Mouse (Mus musculus) brown adipose tissue, adult 24 weeks (tissue): ENCODE measurements around the gene Serpina3g. TPM values are rescaled to one million over a fixed set of nuclear protein-coding genes. Genes with fewer than 3 reads are reported as not detected.
"Not testable (repeated sequence)": the region's sequence is repeated elsewhere in the genome, so short reads cannot be mapped to it uniquely, and the experiment has no call there.

Experiments
- H3K27ac ChIP-seq: fragments of 200-500 bp; replicated peaks from 2 replicates; pipeline ENCODE4 v1.5.1; 2012; ENCODE audit warnings: low read depth, mild to moderate bottlenecking, low read length
- H3K4me1 ChIP-seq: fragments of 200-500 bp; 2 replicates; pipeline ENCODE4 v1.6.1; 2012; ENCODE audit warnings: low read length, mixed read lengths; ENCODE audit not compliant: control insufficient read depth, insufficient read depth, insufficient read length
- H3K4me3 ChIP-seq: fragments of 200-500 bp; 2 replicates; pipeline ENCODE4 v1.5.1; 2012; ENCODE audit warnings: low read depth, mild to moderate bottlenecking, low read length, moderate library complexity; ENCODE audit not compliant: insufficient read depth
- polyA plus RNA-seq: library from polyadenylated mRNA; stranded (reverse); fragments of >200 nt; gene quantifications from 2 replicates; pipeline ENCODE4 v1.2.4, GENCODE M21; 2012; ENCODE audit not compliant: missing spikeins, insufficient read depth, insufficient read length

Gene Serpina3g
- not detected in 2 replicates for polyA plus RNA-seq

GRCm38 (mm10) chr12:104235915-104236314, at the start of gene Serpina3g:
TSS of gene Serpina3g (plus strand) at chr12:104236245.
- no peak within 1 kb of the TSS for H3K27ac ChIP-seq
- no peaks in the 10 kb centered on the region for H3K4me1 ChIP-seq
- H3K4me3 ChIP-seq = no peak within 1 kb of the TSS

- H3K4me3 ChIP-seq = no peak overlapping the region
- H3K4me1 ChIP-seq = no peaks in the 10 kb centered on the region
- H3K27ac ChIP-seq = no peak overlapping the region
These were observed 46.8 kb upstream of the Serpina3g start for GRCm38 (mm10) chr12:104189246-104189645.

DNA sequence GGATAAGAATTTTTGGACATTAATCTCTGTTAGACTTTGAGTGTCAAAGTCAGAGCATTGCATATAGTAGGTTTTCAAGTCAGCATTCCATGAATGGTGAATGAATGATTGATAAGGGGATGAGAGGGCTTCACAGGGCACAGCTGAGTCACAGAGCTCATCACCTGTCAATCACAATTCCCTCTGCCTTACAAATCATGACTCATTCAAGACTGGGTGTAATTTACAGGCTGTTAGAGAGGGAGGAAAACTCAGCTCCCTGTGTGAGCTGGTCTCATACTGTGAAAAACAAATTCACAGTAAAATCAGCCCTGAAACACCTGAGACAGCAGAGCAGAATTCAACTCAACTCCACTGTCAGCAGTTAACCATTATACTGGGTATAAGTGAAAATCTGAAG, 45.2 kb upstream of the Serpina3g start:
- no peak overlapping the region for H3K4me3 ChIP-seq
- no peaks in the 10 kb centered on the region for H3K4me1 ChIP-seq
- no peak overlapping the region for H3K27ac ChIP-seq

DNA sequence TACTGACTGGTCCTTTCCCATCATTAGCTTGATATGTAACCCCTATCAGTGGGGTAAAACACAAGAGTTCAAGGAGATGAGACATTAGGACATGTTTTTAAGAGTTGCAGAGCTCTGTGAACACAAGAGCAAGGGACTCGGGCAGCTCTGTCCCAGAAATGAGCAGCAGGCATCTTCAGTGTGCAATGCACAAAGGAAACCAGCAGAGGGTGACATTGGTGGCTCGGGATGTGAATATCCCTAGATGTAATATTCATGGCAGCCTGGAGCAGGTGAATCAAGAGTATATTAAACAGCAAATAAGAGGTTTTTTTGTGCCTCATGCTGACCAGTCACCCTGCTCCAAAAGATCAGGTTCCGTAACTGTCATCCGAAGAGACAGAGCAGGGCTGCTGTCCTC, 26.9 kb upstream of the Serpina3g start:
- Histone ChIP-seq H3K4me3 (no peak overlapping the region), H3K4me1 (peaks cover 6% of the 10 kb centered on the region), H3K27ac (no peak overlapping the region)

- Histone ChIP-seq H3K27ac (no peak overlapping the region), H3K4me1 (peaks cover 6% of the 10 kb centered on the region), H3K4me3 (no peak overlapping the region)
These were observed 26.2 kb upstream of the Serpina3g start for GRCm38 (mm10) chr12:104209802-104210201.

GRCm38 (mm10) chr12:104213689-104214444, 22.2 kb upstream of the Serpina3g start:
- Histone ChIP-seq H3K4me3 (no peak overlapping the region), H3K4me1 (peaks cover 6% of the 10 kb centered on the region), H3K27ac (no peak overlapping the region)

- no peak within 1 kb of the TSS for H3K4me3 ChIP-seq
- peaks cover 6% of the 10 kb centered on the region for H3K4me1 ChIP-seq
- no peak within 1 kb of the TSS for H3K27ac ChIP-seq
These were observed 21.6 kb upstream of the Serpina3g start, which contains the start of gene Serpina3f for GRCm38 (mm10) chr12:104214445-104214753. TSS of gene Serpina3f (plus strand) at chr12:104214544.

DNA sequence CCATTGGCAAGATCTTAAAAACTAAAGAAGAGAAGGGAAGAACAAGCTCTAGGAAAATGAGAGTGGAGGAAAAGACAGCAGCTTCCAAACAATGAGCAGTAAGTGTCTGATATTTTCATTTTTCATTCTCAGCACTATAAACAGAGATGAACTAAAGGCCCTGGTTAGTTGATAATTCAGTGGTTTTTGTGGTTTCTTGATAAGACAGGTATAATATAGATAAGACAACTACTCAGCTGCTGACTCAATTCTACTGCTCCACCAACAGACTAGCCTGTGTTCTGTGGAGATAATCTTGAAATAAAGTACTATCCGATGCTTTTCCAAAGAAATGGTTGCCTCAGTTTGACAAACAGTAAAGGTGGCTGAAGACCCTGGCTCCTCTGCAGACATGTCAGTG, 20.8 kb upstream of the Serpina3g start:
- Histone ChIP-seq H3K27ac (no peak overlapping the region), H3K4me3 (no peak overlapping the region), H3K4me1 (peaks cover 6% of the 10 kb centered on the region)

DNA sequence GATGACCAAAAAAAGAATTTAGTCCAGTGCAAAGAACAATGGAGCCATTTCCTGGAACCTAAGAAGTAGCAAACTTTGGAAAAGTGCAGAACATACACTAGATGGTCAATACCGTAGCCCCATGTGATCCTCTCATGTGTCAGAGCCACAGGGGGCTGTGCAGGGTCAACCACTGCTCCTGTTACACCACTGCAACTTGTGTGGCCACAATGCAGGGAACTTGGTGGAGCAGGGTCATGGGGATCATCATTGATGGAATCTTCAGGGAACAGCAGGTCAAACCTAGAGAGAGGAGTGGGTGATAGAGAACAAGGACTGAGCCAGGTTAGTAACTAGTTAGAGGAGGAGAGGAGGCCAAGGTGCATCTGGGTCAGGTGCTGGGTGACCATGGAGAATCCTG, 14.4 kb upstream of the Serpina3g start:
- no peak overlapping the region for H3K27ac ChIP-seq

GRCm38 (mm10) chr12:104223690-104224089, 12.4 kb upstream of the Serpina3g start:
- Histone ChIP-seq H3K27ac (no peak overlapping the region), H3K4me3 (no peak overlapping the region), H3K4me1 (peaks cover 9% of the 10 kb centered on the region)

More for the DNA sequence above, 14.4 kb upstream of the Serpina3g start:
- Histone ChIP-seq H3K4me1 (peaks cover 7% of the 10 kb centered on the region), H3K4me3 (no peak overlapping the region)

- Histone ChIP-seq H3K27ac (peak overlapping the region; percentile 47; the same call in 1 of the 2 replicates), H3K4me1 (peaks cover 9% of the 10 kb centered on the region), H3K4me3 (no peak overlapping the region)
These were observed 11.3 kb upstream of the Serpina3g start for GRCm38 (mm10) chr12:104224598-104225300.

DNA sequence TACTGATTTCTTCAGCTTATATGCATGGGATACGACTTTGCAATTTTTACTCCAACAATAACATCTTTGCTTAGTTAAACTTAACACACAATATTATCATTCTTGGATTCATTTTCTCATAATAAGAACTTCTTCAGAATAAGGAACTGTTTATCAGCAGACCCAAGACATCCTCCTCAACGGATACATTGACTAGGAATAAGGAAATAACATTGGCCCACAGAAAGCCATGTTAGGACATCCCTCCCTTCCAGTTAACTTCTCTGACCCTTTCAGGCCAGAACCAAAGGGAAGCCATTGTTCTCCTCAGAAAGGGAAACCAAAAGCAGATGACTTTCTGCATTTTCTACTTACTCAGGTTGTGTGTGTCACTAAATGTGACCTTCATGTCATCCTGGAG, 5.3 kb upstream of the Serpina3g start:
- H3K27ac ChIP-seq = no peak overlapping the region
- H3K4me3 ChIP-seq = no peak overlapping the region

GRCm38 (mm10) chr12:104238048-104238447, 2.0 kb downstream of the Serpina3g start:
- H3K4me3 ChIP-seq, H3K4me1 ChIP-seq, H3K27ac ChIP-seq: not testable (repeated sequence)

More for the DNA sequence above, 5.3 kb upstream of the Serpina3g start:
- H3K4me1 ChIP-seq = peaks cover 2% of the 10 kb centered on the region; the same call in 1 of the 2 replicates

- Histone ChIP-seq H3K27ac (no peak overlapping the region), H3K4me1 (peaks cover 4% of the 10 kb centered on the region; the same call in 1 of the 2 replicates), H3K4me3 (no peak overlapping the region)
These were observed 7.3 kb downstream of the Serpina3g start for GRCm38 (mm10) chr12:104243307-104243706.

DNA sequence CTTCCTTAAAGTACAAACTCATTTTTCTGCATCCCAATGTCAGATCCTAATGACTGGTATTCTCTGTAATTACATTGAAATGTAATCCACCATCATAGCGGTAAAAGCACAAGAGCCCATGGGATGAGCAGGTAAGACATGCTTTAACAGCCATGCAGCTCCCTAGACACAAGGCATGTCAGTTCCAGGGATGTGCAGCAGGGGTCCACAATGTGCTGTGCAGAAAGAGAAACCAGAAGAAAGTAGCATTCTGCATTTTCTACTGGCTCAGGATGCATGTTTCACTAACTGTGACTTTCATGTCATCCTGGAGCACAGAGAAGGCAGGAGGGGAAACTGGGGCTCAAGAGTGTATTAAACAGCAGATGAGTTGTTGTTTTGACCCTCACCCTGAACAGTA, 9.0 kb downstream of the Serpina3g start:
- H3K4me3 ChIP-seq = no peak overlapping the region
- no peak overlapping the region for H3K27ac ChIP-seq
- peaks cover 4% of the 10 kb centered on the region; the same call in 1 of the 2 replicates for H3K4me1 ChIP-seq
